Mouse (Mus musculus): ENCODE data around the gene D6Ertd527e. TPM values are rescaled to one million over a fixed set of nuclear protein-coding genes. Genes with fewer than 3 reads are reported as not detected.
"Not testable (repeated sequence)": the region's sequence is repeated elsewhere in the genome, so short reads cannot be mapped to it uniquely, and the experiment has no call there.

The D6Ertd527e gene
- total RNA-seq, 1 experiment: not detected

- in situ Hi-C loops (cut with MboI; ENCODE audit: low sequenced_read_pairs in 2 of 2, unreplicated experiment in 2 of 2): no loop called here
- DNase-seq (ENCODE audit: low read depth, low spot score): no peak
Observed at GRCm38 (mm10) chr6:87079457-87079856, 25.1 kb upstream of the D6Ertd527e start.

DNA sequence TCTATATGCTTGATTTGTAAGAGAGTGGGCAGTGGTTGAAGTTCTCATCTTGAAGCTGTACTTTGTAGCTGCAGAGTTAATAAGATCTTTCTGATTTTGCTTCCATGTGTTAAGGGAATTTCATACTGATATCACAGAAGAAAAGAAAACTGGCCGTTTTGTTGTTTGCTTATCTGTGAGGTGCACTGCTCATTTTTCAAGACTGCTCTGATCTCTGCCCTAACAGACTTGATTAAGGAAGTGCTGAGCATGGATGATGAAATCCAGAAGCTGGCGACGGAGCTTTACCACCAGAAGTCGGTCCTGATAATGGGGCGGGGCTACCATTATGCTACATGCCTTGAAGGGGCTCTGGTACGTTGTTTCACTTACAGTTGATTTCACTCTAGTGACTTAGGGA is 19.5 kb upstream of the D6Ertd527e start:
- H3K9me3 ChIP-seq (ENCODE audit: control insufficient read depth, insufficient read depth, low read depth, low read length): no peaks in the 10 kb centered on the region
- no peak overlapping the region for H3K9ac ChIP-seq (ENCODE audit: insufficient read depth, low read depth, low read length, poor library complexity, severe bottlenecking)
- in situ Hi-C loops (cut with MboI; ENCODE audit: low sequenced_read_pairs in 2 of 2, unreplicated experiment in 2 of 2): no loop called here
- TF ChIP-seq ZNF384 (IDR thresholded peaks at IDR 0.05; ENCODE audit: low read depth, low read length) (no peak), CHD2 (IDR thresholded peaks at IDR 0.05; ENCODE audit: low read depth, low read length) (no peak), ZC3H11A (IDR thresholded peaks at IDR 0.05; ENCODE audit: borderline replicate concordance, low read depth, low read length) (no peak), MAFK (IDR thresholded peaks at IDR 0.05; ENCODE audit: insufficient read depth, low read depth, low read length) (no peak), HCFC1 (IDR thresholded peaks at IDR 0.05; ENCODE audit: borderline replicate concordance, insufficient read depth, low read length) (no peak)
- peaks cover 7% of the 10 kb centered on the region for H3K36me3 ChIP-seq (ENCODE audit: control insufficient read depth, insufficient read depth, low read length, poor library complexity, severe bottlenecking)
- H3K4me3 ChIP-seq (ENCODE audit: insufficient read depth in 1 of 2, low read depth in 1 of 2, low read length in 2 of 2, poor library complexity in 1 of 2, severe bottlenecking in 1 of 2): no peak overlapping the region
- H3K27ac ChIP-seq (ENCODE audit: insufficient read depth, low read depth, low read length, poor library complexity, severe bottlenecking): no peak overlapping the region
- no peak for DNase-seq (ENCODE audit: low read depth, low spot score)
- H3K4me1 ChIP-seq (ENCODE audit: control insufficient read depth in 2 of 2, insufficient read depth in 2 of 2, low read length in 2 of 2, poor library complexity in 1 of 2): no peaks in the 10 kb centered on the region

More at GRCm38 (mm10) chr6:87079457-87079856, 25.1 kb upstream of the D6Ertd527e start:
- no peaks in the 10 kb centered on the region for H3K9me3 ChIP-seq (ENCODE audit: control insufficient read depth, insufficient read depth, low read depth, low read length)
- no peak overlapping the region for H3K27ac ChIP-seq (ENCODE audit: insufficient read depth, low read depth, low read length, poor library complexity, severe bottlenecking)
- H3K4me1 ChIP-seq (ENCODE audit: control insufficient read depth in 2 of 2, insufficient read depth in 2 of 2, low read length in 2 of 2, poor library complexity in 1 of 2): no peaks in the 10 kb centered on the region
- TF ChIP-seq CHD2 (IDR thresholded peaks at IDR 0.05; ENCODE audit: low read depth, low read length): no peak
- TF ChIP-seq ZNF384 (IDR thresholded peaks at IDR 0.05; ENCODE audit: low read depth, low read length): no peak
- no peak for TF ChIP-seq MAFK (IDR thresholded peaks at IDR 0.05; ENCODE audit: insufficient read depth, low read depth, low read length)
- no peak for TF ChIP-seq HCFC1 (IDR thresholded peaks at IDR 0.05; ENCODE audit: borderline replicate concordance, insufficient read depth, low read length)
- TF ChIP-seq ZC3H11A (IDR thresholded peaks at IDR 0.05; ENCODE audit: borderline replicate concordance, low read depth, low read length): no peak
- peaks cover 4% of the 10 kb centered on the region for H3K36me3 ChIP-seq (ENCODE audit: control insufficient read depth, insufficient read depth, low read length, poor library complexity, severe bottlenecking)
- no peak overlapping the region for H3K4me3 ChIP-seq (ENCODE audit: insufficient read depth in 1 of 2, low read depth in 1 of 2, low read length in 2 of 2, poor library complexity in 1 of 2, severe bottlenecking in 1 of 2)
- H3K9ac ChIP-seq (ENCODE audit: insufficient read depth, low read depth, low read length, poor library complexity, severe bottlenecking): no peak overlapping the region

DNA sequence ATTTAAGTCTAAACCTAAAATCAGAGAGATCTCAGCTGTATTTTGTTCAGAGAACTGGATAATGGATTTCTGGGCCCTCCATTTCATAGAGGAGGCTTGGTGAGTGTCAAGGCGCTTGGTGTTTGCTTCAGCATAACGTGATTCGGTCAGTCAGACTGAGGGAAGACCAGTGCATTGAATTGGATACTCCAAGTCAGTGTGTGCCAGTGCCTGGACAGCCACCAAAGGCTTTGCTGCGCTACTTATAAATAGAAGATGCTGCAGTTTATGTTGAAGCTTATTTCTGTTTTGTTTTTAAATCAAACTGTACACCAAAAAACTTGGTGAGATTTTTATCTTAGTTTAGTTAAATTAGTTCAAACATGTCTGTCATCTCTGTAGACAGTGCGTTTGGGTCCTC is 16.2 kb upstream of the D6Ertd527e start:
- no peak overlapping the region for H3K9ac ChIP-seq (ENCODE audit: insufficient read depth, low read depth, low read length, poor library complexity, severe bottlenecking)
- H3K27ac ChIP-seq (ENCODE audit: insufficient read depth, low read depth, low read length, poor library complexity, severe bottlenecking): no peak overlapping the region
- H3K36me3 ChIP-seq (ENCODE audit: control insufficient read depth, insufficient read depth, low read length, poor library complexity, severe bottlenecking): peaks cover 7% of the 10 kb centered on the region
- DNase-seq (ENCODE audit: low read depth, low spot score): no peak
- in situ Hi-C loops (cut with MboI; ENCODE audit: low sequenced_read_pairs in 2 of 2, unreplicated experiment in 2 of 2): no loop called here
- no peak for TF ChIP-seq CHD2 (IDR thresholded peaks at IDR 0.05; ENCODE audit: low read depth, low read length)
- no peaks in the 10 kb centered on the region for H3K4me1 ChIP-seq (ENCODE audit: control insufficient read depth in 2 of 2, insufficient read depth in 2 of 2, low read length in 2 of 2, poor library complexity in 1 of 2)
- no peaks in the 10 kb centered on the region for H3K9me3 ChIP-seq (ENCODE audit: control insufficient read depth, insufficient read depth, low read depth, low read length)
- H3K4me3 ChIP-seq (ENCODE audit: insufficient read depth in 1 of 2, low read depth in 1 of 2, low read length in 2 of 2, poor library complexity in 1 of 2, severe bottlenecking in 1 of 2): no peak overlapping the region

DNA sequence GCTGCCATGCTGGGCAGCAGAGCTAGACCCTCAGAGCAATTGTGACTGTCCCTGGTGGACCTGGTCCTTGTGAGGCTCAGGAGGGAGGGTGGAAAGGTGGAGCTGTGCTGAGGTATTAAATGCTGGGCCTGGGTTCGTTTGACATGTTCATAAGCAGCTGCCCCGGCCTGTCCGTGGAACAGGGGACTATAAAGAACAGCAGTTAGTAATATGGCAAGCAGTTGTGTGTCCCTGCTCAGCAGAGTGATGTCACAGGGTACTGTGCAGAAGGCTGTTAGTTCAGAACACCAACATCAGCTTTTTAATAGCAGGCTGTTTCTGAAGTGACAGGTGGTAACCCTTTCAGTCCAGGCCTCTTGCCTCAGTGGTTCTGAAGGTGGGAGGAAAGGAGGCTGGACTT is 13.7 kb upstream of the D6Ertd527e start:
- H3K27ac ChIP-seq (ENCODE audit: insufficient read depth, low read depth, low read length, poor library complexity, severe bottlenecking): no peak overlapping the region
- H3K36me3 ChIP-seq (ENCODE audit: control insufficient read depth, insufficient read depth, low read length, poor library complexity, severe bottlenecking): peaks cover 7% of the 10 kb centered on the region
- DNase-seq (ENCODE audit: low read depth, low spot score): no peak
- TF ChIP-seq MAFK (IDR thresholded peaks at IDR 0.05; ENCODE audit: insufficient read depth, low read depth, low read length) (no peak), CHD2 (IDR thresholded peaks at IDR 0.05; ENCODE audit: low read depth, low read length) (no peak), ZNF384 (IDR thresholded peaks at IDR 0.05; ENCODE audit: low read depth, low read length) (no peak), HCFC1 (IDR thresholded peaks at IDR 0.05; ENCODE audit: borderline replicate concordance, insufficient read depth, low read length) (no peak), ZC3H11A (IDR thresholded peaks at IDR 0.05; ENCODE audit: borderline replicate concordance, low read depth, low read length) (no peak)
- no peaks in the 10 kb centered on the region for H3K9me3 ChIP-seq (ENCODE audit: control insufficient read depth, insufficient read depth, low read depth, low read length)
- H3K4me1 ChIP-seq (ENCODE audit: control insufficient read depth in 2 of 2, insufficient read depth in 2 of 2, low read length in 2 of 2, poor library complexity in 1 of 2): no peaks in the 10 kb centered on the region
- no peak overlapping the region for H3K4me3 ChIP-seq (ENCODE audit: insufficient read depth in 1 of 2, low read depth in 1 of 2, low read length in 2 of 2, poor library complexity in 1 of 2, severe bottlenecking in 1 of 2)
- H3K9ac ChIP-seq (ENCODE audit: insufficient read depth, low read depth, low read length, poor library complexity, severe bottlenecking): no peak overlapping the region
- in situ Hi-C loops (cut with MboI; ENCODE audit: low sequenced_read_pairs in 2 of 2, unreplicated experiment in 2 of 2): no loop called here

DNA sequence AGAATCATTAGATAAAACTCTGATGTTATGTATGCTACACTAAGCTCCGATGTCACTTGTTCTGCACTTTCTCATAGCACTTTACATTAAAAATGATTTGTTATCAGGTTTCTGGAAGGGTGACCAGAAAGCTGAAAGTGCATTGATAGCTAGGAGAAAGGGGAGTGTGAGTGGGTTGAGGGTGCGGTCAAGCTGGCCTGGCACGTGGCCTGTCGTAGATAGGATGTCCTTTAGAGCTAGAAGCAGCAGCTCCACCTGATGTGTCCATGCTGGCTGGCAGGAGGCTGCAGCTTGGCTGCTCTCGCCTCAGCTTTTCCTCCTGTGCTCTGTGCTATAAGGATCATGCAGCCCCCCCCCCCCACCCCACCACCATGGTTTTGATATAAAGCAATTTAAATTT is 12.1 kb upstream of the D6Ertd527e start:
- DNase-seq (ENCODE audit: low read depth, low spot score): no peak
- Histone ChIP-seq H3K4me3 (ENCODE audit: insufficient read depth in 1 of 2, low read depth in 1 of 2, low read length in 2 of 2, poor library complexity in 1 of 2, severe bottlenecking in 1 of 2) (no peak overlapping the region), H3K36me3 (ENCODE audit: control insufficient read depth, insufficient read depth, low read length, poor library complexity, severe bottlenecking) (peaks cover 5% of the 10 kb centered on the region), H3K4me1 (ENCODE audit: control insufficient read depth in 2 of 2, insufficient read depth in 2 of 2, low read length in 2 of 2, poor library complexity in 1 of 2) (no peaks in the 10 kb centered on the region), H3K9me3 (ENCODE audit: control insufficient read depth, insufficient read depth, low read depth, low read length) (no peaks in the 10 kb centered on the region), H3K9ac (ENCODE audit: insufficient read depth, low read depth, low read length, poor library complexity, severe bottlenecking) (no peak overlapping the region), H3K27ac (ENCODE audit: insufficient read depth, low read depth, low read length, poor library complexity, severe bottlenecking) (no peak overlapping the region)
- in situ Hi-C loops (cut with MboI; ENCODE audit: low sequenced_read_pairs in 2 of 2, unreplicated experiment in 2 of 2): no loop called here
- TF ChIP-seq MAFK (IDR thresholded peaks at IDR 0.05; ENCODE audit: insufficient read depth, low read depth, low read length) (no peak), ZC3H11A (IDR thresholded peaks at IDR 0.05; ENCODE audit: borderline replicate concordance, low read depth, low read length) (no peak), ZNF384 (IDR thresholded peaks at IDR 0.05; ENCODE audit: low read depth, low read length) (no peak), HCFC1 (IDR thresholded peaks at IDR 0.05; ENCODE audit: borderline replicate concordance, insufficient read depth, low read length) (no peak), CHD2 (IDR thresholded peaks at IDR 0.05; ENCODE audit: low read depth, low read length) (no peak)

DNA sequence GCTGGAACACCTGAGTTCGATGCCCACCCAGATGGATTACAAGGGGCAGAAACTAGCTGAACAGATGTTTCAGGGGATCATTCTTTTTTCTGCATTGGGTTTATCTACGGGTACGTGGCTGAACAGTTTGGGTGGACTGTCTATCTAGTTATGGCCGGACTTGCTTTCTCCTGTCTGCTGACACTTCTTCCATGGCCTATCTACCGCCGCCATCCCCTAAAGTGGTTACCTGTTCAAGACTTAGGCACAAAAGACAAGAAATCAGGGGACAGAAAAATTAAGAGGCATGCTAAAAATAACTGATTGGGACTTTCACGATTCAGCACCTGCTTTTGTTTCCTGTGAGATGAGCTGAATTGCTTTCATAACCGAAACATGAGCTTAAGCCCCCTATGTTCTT is 10.9 kb upstream of the D6Ertd527e start:
- H3K36me3 ChIP-seq (ENCODE audit: control insufficient read depth, insufficient read depth, low read length, poor library complexity, severe bottlenecking); H3K4me3 ChIP-seq (ENCODE audit: insufficient read depth in 1 of 2, low read depth in 1 of 2, low read length in 2 of 2, poor library complexity in 1 of 2, severe bottlenecking in 1 of 2); H3K27ac ChIP-seq (ENCODE audit: insufficient read depth, low read depth, low read length, poor library complexity, severe bottlenecking); DNase-seq (ENCODE audit: low read depth, low spot score); H3K9me3 ChIP-seq (ENCODE audit: control insufficient read depth, insufficient read depth, low read depth, low read length); H3K4me1 ChIP-seq (ENCODE audit: control insufficient read depth in 2 of 2, insufficient read depth in 2 of 2, low read length in 2 of 2, poor library complexity in 1 of 2); in situ Hi-C loops (cut with MboI; ENCODE audit: low sequenced_read_pairs in 2 of 2, unreplicated experiment in 2 of 2); H3K9ac ChIP-seq (ENCODE audit: insufficient read depth, low read depth, low read length, poor library complexity, severe bottlenecking): not testable (repeated sequence)

Data from ES-E14 (cell line).